Mouse (Mus musculus) embryonic facial prominence, embryonic 14.5 days (tissue): ENCODE data around the gene Creb5. TPM values are rescaled to one million over a fixed set of nuclear protein-coding genes. Genes with fewer than 3 reads are reported as not detected.

Experiments used
- ATAC-seq: fragments of 200-750 bp; cut with Nextera tagmentation; 2 replicates; pipeline ENCODE4 v1.8.0; 2017; ENCODE audit warnings: low read depth, moderate number of reproducible peaks, moderate TSS enrichment
- DNase-seq: peaks from one replicate; pipeline ENCODE4 v3.0.0-alpha.2; 2015; ENCODE audit warnings: low spot score
- H3K27ac ChIP-seq: fragments of 300-500 bp; sonication (generic); replicated peaks from 2 replicates; pipeline ENCODE4 v1.5.1; 2014; ENCODE audit warnings: low read depth, mild to moderate bottlenecking, low read length, moderate library complexity
- H3K27me3 ChIP-seq: fragments of 300-500 bp; sonication (generic); replicated peaks from 2 replicates; pipeline ENCODE4 v1.6.1; 2014; ENCODE audit warnings: low read length; ENCODE audit not compliant: control insufficient read depth, insufficient read depth
- H3K36me3 ChIP-seq: fragments of 300-500 bp; sonication (generic); 2 replicates; pipeline ENCODE4 v1.6.1; 2014; ENCODE audit warnings: low read length, mixed read lengths; ENCODE audit not compliant: control insufficient read depth, insufficient read depth
- H3K4me1 ChIP-seq: fragments of 300-500 bp; sonication (generic); 2 replicates; pipeline ENCODE4 v1.6.1; 2014; ENCODE audit warnings: antibody characterized with exemption, low read length; ENCODE audit not compliant: control insufficient read depth, insufficient read depth
- H3K4me2 ChIP-seq: fragments of 300-500 bp; sonication (generic); 2 replicates; pipeline ENCODE4 v1.6.1; 2014; ENCODE audit warnings: low read depth, mild to moderate bottlenecking, low read length, moderate library complexity, mixed read lengths
- H3K4me3 ChIP-seq: fragments of 300-500 bp; sonication (generic); 2 replicates; pipeline ENCODE4 v1.5.1; 2014; ENCODE audit warnings: low read depth, mild to moderate bottlenecking, low read length
- H3K9ac ChIP-seq: fragments of 300-500 bp; sonication (generic); 2 replicates; pipeline ENCODE4 v1.6.1; 2014; ENCODE audit warnings: low read depth, mild to moderate bottlenecking, low read length, moderate library complexity, mixed read lengths
- H3K9me3 ChIP-seq: fragments of 300-500 bp; sonication (generic); 2 replicates; pipeline ENCODE4 v1.6.1; 2016; ENCODE audit warnings: low read length; ENCODE audit not compliant: control insufficient read depth
- WGBS: fragments of 180-500 bp; shearing (Covaris S2); extraction: QIAGEN DNeasy Blood & Tissue Kit; methylation state at CpG from one replicate; pipeline ENCODE4 v1.1.7; 2014; 5-methylcytosine and 5-hydroxymethylcytosine counted together
- polyA plus RNA-seq: library from polyadenylated mRNA; unstranded; fragments of >200 nt; fragmentation: Nextera tagmentation; extraction: Ambion mirVana; gene quantifications from 2 replicates; pipeline ENCODE4 v1.2.1, GENCODE M21; 2014

Gene Creb5
- polyA plus RNA-seq = 22.8 and 22.9 TPM in 2 replicates

GRCm38 (mm10) chr6:53287038-53287561, at the start of gene Creb5:
Creb5 (plus strand) TSS chr6:53287270.
- peak within 1 kb of the TSS; percentile 57 for H3K4me3 ChIP-seq
- no peaks in the 10 kb centered on the region for H3K9me3 ChIP-seq
- ATAC-seq (peak; percentile 89), DNase-seq (peak; percentile 96)
- 0 out of 2 replicates have a peak, but pooled peaks cover 8% of the 10 kb centered on the region for H3K4me1 ChIP-seq
- H3K9ac ChIP-seq = peak within 1 kb of the TSS; percentile 75
- peak within 1 kb of the TSS; percentile 77 for H3K4me2 ChIP-seq
- peak within 1 kb of the TSS; percentile 31; the same call in 1 of the 2 replicates for H3K27ac ChIP-seq
- peaks cover 51% of the 10 kb centered on the region for H3K27me3 ChIP-seq
- H3K36me3 ChIP-seq = no peaks in the 10 kb centered on the region
- under 1% methylated on average over 45 of the region's 45 CpGs for WGBS

GRCm38 (mm10) chr6:53259841-53260240, 27.2 kb upstream of the Creb5 start:
- ATAC-seq (no peak), DNase-seq (no peak)
- Histone ChIP-seq H3K36me3 (no peaks in the 10 kb centered on the region), H3K4me3 (no peak overlapping the region), H3K27me3 (no peaks in the 10 kb centered on the region), H3K9me3 (peaks cover 4% of the 10 kb centered on the region; the same call in 1 of the 2 replicates), H3K27ac (no peak overlapping the region), H3K9ac (no peak overlapping the region), H3K4me1 (no peaks in the 10 kb centered on the region), H3K4me2 (no peak overlapping the region)
- 89% methylated on average over 3 of the region's 3 CpGs for WGBS

GRCm38 (mm10) chr6:53262401-53262800, 24.7 kb upstream of the Creb5 start:
- H3K27me3 ChIP-seq = no peaks in the 10 kb centered on the region
- H3K4me3 ChIP-seq = no peak overlapping the region
- DNase-seq = peak; percentile 12
- H3K4me2 ChIP-seq = no peak overlapping the region
- 62% methylated on average over 11 of the region's 11 CpGs for WGBS
- H3K9ac ChIP-seq = no peak overlapping the region
- no peak overlapping the region for H3K27ac ChIP-seq
- no peak for ATAC-seq
- peaks cover 5% of the 10 kb centered on the region; the same call in 1 of the 2 replicates for H3K4me1 ChIP-seq
- peaks cover 4% of the 10 kb centered on the region; the same call in 1 of the 2 replicates for H3K9me3 ChIP-seq
- H3K36me3 ChIP-seq = no peaks in the 10 kb centered on the region

GRCm38 (mm10) chr6:53267036-53267435, 20.0 kb upstream of the Creb5 start:
- H3K36me3 ChIP-seq = no peaks in the 10 kb centered on the region
- no peak for ATAC-seq
- H3K27ac ChIP-seq = no peak overlapping the region
- no peaks in the 10 kb centered on the region for H3K9me3 ChIP-seq
- no peak overlapping the region for H3K9ac ChIP-seq
- H3K27me3 ChIP-seq = no peaks in the 10 kb centered on the region
- peaks cover 22% of the 10 kb centered on the region for H3K4me1 ChIP-seq
- WGBS = 14% methylated on average over 7 of the region's 7 CpGs
- 0 out of 2 replicates have a peak overlapping the region, but pooled peaks have one; percentile 16 for H3K4me2 ChIP-seq
- DNase-seq = peak; percentile 73
- H3K4me3 ChIP-seq = no peak overlapping the region

- no peaks in the 10 kb centered on the region for H3K27me3 ChIP-seq
- peaks cover 22% of the 10 kb centered on the region for H3K4me1 ChIP-seq
- no peak for ATAC-seq
- H3K9me3 ChIP-seq = no peaks in the 10 kb centered on the region
- 16% methylated on average over 12 of the region's 12 CpGs for WGBS
- H3K4me3 ChIP-seq = no peak overlapping the region
- no peaks in the 10 kb centered on the region for H3K36me3 ChIP-seq
- DNase-seq = peak; percentile 42
- no peak overlapping the region; the same call in 1 of the 2 replicates for H3K9ac ChIP-seq
- H3K4me2 ChIP-seq = peak overlapping the region; percentile 15
- no peak overlapping the region for H3K27ac ChIP-seq
Measured at GRCm38 (mm10) chr6:53267732-53268505, 19.2 kb upstream of the Creb5 start.

- H3K4me1 ChIP-seq = peaks cover 22% of the 10 kb centered on the region
- H3K9me3 ChIP-seq = no peaks in the 10 kb centered on the region
- H3K36me3 ChIP-seq = no peaks in the 10 kb centered on the region
- H3K27ac ChIP-seq = no peak overlapping the region
- H3K27me3 ChIP-seq = no peaks in the 10 kb centered on the region
- peak; percentile 70 for DNase-seq
- 0 out of 2 replicates have a peak, but pooled peaks have one; percentile 41 for ATAC-seq
- 32% methylated on average over 3 of the region's 3 CpGs for WGBS
- H3K4me2 ChIP-seq = no peak overlapping the region
- no peak overlapping the region for H3K4me3 ChIP-seq
- no peak overlapping the region for H3K9ac ChIP-seq
Measured at GRCm38 (mm10) chr6:53271216-53271615, 15.9 kb upstream of the Creb5 start.

GRCm38 (mm10) chr6:53271636-53272035, 15.4 kb upstream of the Creb5 start:
- ATAC-seq (no peak), DNase-seq (no peak)
- Histone ChIP-seq H3K9me3 (no peaks in the 10 kb centered on the region), H3K4me1 (peaks cover 22% of the 10 kb centered on the region), H3K27me3 (no peaks in the 10 kb centered on the region), H3K36me3 (no peaks in the 10 kb centered on the region), H3K4me3 (no peak overlapping the region), H3K4me2 (no peak overlapping the region), H3K27ac (no peak overlapping the region), H3K9ac (no peak overlapping the region)
- 27% methylated on average over 4 of the region's 4 CpGs for WGBS

GRCm38 (mm10) chr6:53286389-53287037, 557 bp upstream of the Creb5 start:
- Histone ChIP-seq H3K9ac (peak overlapping the region; percentile 75), H3K27ac (no peak overlapping the region), H3K27me3 (peaks cover 51% of the 10 kb centered on the region), H3K36me3 (no peaks in the 10 kb centered on the region), H3K4me1 (0 out of 2 replicates have a peak, but pooled peaks cover 8% of the 10 kb centered on the region), H3K4me2 (peak overlapping the region; percentile 77), H3K4me3 (peak overlapping the region; percentile 57), H3K9me3 (no peaks in the 10 kb centered on the region)
- no peak for DNase-seq
- ATAC-seq = peak; percentile 17
- 6% methylated on average over 20 of the region's 20 CpGs for WGBS
